Mouse (Mus musculus) kidney, postnatal 10 days (tissue): ENCODE measurements around the gene Napb.
"Not testable (repeated sequence)": the region's sequence is repeated elsewhere in the genome, so short reads cannot be mapped to it uniquely, and the experiment has no call there.

Experiments used
- DNase-seq: peaks from one replicate; pipeline ENCODE4 v3.0.0; 2021; ENCODE audit warnings: mixed read lengths

The Napb gene

DNA sequence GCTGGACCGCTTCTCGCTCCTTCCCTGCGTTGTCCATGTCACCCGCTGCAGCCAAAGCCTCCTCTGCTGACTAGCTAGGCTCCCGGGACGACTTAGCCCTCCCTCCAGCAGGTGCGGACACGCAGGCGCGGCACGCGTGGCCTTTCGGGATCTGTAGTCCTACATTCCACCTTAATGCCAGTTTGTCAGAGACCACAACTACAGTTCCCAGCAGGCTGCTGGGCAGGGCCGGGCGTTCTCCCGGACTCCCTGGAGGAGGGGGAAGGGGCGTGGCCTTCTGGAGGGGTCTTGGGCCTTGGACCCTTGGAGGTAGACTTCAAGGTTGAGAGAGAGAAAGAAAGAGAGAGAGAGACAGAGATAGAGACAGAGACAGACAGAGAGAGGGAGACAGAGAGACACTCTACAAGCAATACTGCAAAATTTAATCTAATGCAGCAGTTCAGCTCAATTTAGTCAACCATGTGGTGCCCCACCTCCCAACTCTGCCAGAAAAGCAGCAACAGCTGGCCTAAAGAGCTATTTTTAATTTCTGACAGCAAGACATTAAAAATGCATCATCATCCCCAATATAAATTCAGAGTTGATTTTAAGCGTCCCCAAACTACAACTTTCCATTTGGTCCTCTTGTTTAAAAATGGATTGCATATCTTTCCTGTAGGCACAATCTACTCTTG lies at the start of gene Napb:
TSS of gene Napb (minus strand) at position 141 of the 674 bp plus-strand sequence.
- peak; percentile 95 for DNase-seq

DNA sequence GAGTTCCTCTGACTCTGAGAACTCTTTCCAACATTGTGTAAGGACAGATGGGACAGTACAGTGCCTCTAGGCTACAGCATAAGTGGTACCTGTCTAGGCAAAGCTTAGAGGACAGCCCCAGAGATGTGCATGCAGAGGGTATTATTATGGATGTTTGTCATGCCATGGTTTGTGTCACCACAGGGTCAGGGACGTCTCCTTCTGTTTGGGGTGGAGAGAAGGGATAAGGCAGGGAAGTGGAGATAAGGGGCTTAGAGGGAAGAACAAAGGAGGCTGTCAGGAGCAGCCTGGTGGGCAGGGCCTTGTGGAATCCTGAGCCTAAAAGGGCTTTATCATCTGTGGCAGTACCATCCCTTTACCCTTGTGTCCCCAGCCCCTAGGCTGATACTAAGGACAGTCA lies 49.4 kb upstream of the Napb start, which contains the start of gene 8030411F24Rik:
TSS of gene 8030411F24Rik (plus strand) at position 301 of the 400 bp plus-strand sequence.
- DNase-seq, result no peak

DNA sequence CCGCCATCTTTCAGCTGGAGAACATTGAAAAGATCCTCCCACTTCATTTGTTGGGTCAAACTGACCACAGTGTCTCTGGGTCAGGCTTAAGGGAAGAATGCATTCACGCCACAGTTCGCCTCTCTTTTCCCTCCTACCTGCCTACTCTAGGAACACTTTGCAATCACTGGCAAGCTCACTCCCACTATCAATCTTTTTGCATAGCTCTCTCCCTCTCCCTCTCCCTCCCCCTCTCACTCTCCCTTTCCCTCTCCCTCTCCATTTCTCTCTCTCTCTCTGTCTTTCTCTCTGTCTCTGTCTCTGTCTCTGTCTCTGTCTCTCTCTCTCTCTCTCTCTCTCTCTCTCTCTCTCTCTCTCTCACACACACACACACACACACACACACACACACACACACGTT lies 39.1 kb upstream of the Napb start, which contains the start of gene Cst11:
TSS of gene Cst11 (minus strand) at position 101 of the 400 bp plus-strand sequence.
- not testable (repeated sequence) for DNase-seq

DNA sequence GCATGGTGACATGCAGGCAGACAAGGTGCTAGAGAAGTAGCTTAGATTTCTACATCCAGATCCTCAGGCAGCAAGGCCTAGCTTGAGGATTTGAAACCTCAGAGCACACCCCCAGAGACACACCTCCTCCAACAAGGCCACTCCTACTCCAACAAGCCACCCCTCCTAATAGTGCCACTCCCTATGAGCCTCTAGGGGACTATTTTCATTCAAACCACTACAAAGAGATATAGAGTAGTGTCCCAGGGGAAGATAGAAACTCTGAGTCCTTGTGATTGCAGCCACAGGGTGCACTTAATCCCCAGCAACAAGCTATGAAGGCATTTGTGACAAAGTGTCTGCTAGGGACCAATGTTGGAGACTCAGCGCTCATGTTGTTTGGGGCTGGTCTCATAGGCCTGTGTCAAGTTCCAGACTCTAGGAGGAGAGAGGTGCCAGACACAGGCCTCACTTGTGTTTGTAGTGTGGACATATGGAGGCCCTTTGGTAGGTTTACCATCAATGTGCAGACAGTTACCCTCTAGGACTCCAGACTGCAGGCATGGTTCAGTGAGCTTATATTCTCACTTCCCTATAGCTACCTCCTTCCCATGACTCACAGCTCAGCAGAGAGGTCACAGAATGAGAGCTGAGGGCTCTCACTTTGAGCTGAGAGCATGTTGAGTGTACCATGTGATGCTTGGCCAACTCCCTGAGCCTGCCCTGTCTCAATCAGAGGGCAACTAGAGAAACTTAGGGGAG lies 31.6 kb upstream of the Napb start:
- DNase-seq, result no peak

DNA sequence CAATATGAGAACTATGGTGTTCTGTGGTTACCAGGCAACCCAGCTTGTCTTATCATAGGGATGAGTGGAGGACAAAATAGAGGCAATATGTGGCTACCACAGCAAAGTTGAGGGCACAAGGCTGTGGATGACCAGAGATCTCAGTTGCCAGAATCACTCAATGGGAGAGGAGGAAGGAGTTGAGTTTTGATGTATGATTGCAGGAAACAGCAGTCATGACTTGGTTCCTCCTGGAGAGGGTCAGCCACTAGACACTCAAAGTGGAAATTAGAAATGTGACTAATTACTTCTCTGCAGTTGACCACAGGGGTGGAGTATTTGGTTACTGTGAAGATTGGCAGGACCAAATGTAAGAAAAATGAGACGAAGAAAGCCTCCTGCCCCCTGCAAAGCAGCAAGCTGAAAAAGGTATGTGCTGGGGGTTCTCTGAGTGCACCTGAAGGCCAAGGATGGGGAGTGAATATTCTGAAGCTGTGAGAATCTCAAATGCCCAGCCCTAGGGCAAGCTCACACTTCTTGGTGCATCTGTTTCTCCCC lies 22.1 kb upstream of the Napb start:
- DNase-seq, result no peak

DNA sequence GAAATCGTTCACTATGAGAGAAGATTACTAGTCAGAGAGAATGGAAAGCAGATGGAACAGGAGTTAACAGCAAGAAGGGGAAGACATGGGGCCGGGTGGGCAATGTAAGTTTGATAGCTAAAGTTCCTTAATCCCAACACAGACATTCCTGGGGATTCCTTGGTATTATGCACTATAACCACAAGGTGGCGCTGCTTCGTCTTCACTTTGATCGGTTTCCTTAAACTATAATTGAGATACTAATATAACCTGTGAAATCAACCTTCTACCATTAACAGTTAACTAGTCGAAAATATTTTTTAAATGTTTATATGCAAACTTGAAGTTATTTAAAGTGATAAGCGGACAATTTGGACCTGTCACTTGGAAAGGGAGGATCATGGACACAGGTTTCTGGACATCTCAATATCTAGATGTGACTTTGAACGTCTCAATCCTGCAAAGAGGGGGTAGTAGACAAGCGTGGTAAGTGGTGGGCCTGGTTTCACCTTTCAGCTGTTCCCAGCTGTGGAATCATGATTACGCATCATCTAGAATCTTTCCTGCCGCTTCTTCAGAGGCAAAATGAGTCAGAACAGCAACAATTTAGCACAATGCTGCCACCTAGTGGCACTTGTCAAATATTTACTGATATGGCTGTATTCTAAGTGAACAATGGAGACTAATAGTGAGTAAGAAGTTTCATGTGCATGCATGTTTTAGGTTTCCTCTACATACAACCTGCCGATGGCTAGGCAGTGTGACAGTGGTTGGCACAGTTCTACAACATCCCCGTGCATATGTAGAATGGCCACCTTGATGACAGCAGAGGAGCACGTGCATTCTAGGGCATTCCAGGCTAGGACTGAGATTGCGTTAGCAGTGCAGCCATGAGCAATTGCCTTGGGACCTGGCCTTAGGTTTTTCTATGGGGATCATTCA lies 19.9 kb upstream of the Napb start:
- DNase-seq, result peak; percentile 82

DNA sequence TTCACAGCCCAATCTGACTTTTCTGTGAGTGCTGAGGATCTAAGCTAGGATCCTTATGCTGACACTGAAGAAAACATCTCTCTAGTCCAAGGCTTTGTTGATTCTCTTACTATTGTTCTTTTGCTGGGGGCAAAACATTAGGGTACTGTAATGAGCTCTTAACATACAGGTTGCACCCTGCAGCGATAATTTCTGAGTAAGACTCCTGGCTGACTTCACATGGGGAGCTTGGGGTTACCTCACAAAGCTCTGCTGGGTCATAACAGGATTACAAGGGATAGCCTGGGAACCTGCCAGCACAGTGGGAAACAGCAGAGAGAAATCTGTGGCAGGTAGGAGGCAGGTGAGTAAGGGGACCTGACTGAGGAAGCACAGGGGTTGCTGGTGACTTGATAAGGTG lies 17.8 kb upstream of the Napb start, which contains the start of gene Cstl1:
TSS of gene Cstl1 (plus strand) at position 301 of the 400 bp plus-strand sequence.
- DNase-seq, result no peak

DNA sequence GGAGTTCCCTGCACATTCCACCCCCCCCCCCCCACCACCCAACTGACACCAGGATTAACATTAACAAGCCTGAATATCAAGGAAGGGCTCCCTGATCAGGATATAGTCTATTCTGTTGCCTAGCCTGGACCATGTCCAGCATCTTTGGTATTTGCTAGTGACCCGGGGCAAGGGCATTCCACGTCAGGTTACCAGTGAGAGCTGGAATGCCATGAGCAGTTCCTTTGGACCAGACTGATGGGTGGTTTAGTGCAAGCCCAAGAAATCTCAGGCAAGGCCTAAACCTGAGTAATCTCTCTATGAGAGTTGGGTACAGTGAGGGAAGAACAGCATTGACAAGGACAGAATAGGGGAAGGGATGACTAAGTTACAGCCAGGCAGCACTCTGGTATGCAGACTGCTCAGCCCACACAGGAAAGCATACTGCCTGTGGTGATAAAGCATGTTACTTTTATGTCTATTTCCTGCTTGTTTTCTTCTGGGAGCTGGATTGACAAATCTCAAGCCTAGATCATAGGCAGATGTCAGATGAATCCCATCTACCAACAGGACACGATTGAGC lies 11.7 kb upstream of the Napb start:
- no peak for DNase-seq

DNA sequence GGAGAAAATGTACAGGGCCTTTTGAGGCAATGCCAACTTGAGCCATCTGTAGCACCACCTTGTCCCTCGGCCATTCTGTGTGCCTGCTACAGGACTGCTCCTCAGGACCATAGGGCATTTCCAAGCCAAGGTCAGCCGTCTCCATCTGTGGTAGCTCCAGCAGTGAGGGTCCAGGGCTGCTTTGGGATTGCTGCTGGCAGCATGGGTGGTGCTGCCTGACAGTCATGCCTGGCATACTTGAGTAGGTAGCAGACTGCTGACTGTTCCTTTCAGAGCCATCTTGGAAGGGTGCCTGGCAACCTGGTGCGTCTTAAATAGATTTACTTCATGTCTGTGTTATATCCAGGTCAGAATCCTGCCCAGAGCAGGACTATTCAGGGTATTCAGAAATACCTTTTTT lies 10.7 kb upstream of the Napb start:
- peak; percentile 12 for DNase-seq

DNA sequence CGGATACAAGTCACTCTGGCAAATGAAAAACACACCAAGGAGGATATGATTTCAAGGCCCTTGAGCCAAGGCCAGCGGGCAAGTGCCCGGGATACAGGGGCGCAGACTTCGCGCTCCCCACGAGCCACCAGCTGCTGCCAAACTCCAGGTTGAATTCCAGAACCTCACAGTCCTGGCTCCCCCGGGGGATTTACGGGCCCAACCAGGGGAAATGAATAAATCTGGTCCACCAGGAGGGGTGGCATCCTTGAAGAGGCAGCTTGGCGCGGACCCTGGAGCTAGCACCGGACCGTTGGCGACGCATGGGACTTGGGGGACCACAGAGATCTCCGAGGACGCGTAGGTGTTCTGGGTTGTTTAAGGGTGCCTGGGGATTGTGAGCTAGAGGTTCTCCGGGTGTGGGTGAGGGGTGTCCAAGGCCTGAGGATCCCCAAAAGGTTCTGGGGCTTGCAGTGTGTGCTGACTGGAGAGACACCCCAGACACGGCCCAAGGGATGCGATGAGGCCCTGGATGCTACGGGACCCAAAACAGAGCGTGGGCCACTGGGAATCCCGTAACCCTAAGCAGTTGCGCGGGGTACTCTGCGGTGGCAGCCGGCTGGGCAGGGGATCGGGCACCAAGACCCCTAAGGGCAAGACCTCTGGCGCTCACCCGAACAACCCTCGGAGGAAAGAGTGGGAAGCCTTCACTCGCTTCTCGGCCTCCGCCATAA lies 497 bp downstream of the Napb start:
- peak; percentile 19 for DNase-seq

DNA sequence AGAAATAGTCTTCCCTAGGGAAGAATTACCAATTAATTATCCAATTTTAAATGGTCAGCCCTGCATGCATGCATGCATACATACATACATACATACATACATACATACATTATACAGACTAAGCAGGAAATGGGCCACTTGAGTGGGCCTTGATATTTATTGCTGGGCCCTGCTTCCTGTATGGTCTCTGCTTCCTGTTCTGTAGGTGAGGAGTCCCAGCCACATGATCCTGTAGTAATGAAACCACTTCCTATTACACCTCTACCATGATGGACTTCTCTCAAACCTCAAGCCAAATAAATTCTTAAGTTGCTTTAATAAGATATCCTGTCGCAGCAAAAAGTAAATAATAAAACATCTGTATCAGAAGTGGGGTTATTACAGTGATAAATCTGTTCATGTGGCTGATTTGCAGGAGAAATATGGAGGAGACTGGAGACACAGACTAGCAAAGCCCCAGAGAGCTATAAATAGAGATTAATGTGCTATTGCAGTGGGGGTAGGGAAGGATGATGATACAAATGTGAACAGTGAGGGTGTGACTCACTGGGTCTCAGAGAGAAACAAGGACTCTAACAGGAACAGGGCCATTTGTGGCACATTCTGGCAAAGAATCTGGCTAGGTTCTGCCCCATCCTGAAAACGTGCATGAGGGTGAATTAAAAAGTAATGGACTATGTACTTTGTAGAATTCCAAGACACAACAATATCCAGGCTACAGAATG lies 12.8 kb downstream of the Napb start:
- DNase-seq, result no peak

DNA sequence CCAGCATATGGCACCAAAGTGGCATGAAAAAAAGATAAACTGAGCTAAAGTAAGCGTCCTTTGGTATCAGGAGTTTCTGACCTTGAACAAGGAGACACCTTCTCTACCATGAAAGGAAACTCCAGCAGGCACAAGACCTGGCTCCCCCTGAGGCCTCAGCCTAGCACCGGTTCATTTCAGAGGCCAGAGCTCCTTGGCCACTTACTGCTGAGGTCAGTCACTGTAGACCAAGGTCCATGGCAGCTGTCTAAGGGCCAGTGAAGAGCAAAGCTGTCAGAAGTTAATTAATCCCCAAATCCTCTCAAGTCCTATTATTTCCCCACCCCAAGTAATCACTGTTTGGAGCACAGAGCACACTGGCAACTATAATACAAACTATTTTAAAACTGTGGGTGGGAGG lies 15.2 kb downstream of the Napb start:
- DNase-seq, result peak; percentile 11

DNA sequence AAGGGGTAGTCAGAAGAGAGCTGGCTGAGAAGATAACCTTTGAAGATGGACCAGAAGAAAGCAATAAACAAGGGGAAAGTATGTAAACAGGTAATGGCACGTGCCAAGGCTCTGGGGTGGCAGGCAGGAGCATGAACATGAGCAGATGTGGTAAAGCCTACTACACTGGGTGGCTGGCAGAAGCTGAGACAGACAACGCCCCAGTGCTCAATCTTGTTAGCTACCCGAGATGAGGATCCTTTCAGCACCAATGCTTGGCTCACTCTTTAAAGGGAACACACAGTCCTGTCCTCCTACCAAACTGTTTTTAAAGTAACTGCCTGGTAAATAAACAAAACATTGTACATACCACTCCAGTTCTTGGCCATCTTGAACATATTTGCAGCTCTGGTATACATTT lies 19.9 kb downstream of the Napb start:
- DNase-seq, result no peak

DNA sequence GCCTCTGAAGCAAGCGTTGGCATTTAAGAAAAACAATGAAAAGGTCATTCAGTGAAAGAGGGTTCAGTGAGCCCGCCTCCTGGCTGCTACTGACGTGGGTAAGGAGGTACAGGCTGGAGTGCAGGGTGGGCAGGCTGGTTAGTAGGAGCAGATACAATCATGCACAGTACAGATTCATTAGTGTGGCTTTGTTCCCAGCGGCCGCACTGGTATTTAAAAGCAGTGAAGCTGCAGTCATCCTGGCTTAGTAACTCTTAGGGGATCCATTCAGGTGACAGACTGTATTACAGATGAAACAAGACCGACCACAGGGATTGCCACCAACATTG lies 25.1 kb downstream of the Napb start:
- DNase-seq, result no peak

DNA sequence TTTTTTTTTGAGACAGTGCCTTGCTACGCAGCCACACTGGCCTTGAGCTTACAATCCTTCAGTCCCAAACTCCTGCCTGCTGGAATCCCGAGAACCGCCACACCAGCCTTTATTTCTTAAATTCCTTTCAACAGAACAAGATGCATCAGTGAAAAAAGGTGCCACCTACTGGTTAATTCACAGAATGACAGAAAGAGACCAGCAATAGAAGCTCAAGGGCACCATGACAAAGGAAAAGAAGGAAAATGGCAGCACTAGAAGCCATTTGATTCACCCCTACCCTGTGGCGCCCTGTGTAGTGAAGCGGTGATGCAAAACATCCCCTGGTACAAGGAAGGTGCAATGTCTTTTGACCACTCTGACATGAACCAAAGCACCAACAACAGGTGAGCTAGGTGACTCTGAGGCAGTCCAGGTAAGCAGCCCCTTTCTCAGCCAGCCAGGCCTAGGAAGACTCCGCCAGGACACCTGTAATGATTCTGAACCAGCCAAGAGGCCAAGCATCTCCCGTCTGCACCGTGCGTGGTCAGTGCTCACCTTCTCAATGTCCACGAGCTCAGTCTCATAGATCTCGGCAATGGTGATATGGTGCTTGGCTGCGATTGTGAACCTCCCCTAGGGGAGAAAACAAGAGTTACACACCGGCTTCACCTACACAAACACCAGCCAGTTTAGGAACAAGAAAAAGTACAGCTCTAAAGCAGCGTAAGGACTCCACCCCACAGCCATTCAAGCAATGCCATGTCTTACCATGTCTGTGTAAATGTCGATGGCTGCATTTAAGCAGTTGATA lies 25.7 kb downstream of the Napb start:
- DNase-seq, result no peak

DNA sequence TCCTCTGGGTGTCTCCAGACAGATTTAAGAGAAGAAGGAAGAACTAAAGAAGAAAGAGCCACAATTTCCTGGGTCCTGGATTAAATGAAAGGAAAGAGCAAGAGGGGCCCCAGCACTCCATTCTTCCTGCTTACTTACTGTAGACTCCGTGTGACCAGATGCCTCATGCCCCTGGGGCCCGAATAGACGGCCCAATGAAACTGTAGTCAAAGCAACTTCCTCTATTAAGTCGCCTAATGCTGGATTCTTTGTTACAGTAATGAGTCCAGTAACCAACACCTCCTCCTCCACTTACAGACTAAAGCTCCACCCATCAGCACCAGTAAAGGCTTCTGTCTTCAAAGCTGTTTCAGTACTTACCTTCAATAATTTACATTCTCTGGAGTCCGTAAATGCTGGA lies 33.7 kb downstream of the Napb start:
- no peak for DNase-seq

DNA sequence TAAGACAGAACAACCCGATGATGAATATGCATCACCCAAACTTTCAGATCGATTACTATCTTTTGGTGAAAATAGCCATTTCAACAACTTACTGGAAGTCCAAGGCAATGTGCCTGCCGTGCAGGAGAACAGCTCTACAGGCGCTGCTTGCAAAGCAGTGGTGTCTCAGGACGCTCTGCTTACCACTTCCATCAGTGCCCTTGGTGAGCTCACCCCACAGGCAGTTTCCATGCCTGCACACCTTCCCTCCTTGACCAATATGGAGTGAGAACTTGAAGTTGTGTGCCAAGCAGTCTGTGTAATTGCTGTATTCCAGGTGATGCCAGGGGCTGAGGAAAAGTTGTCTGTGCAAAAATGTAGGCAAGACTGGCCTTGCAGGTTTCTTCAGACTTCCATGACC lies 41.5 kb downstream of the Napb start:
- DNase-seq, result no peak

DNA sequence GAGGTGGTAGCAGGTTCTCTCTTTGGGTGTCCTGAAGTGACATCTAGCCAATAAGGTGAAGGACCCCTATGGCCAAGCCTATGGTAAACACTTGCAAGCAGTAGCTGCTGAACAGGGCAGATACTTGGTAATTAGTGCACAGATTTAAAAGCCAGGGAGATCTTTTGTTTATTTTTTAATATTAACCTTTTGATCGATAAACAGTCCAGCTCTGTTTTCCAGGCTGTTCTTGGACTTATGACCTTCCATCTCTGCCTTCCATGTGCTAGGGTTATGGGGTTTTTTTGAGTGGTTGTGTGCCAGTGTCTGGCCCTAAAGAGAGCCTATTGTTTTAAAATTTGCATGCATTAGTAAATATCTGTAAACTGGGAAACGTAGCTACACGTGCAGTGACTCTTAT lies 42.0 kb downstream of the Napb start:
- DNase-seq, result no peak

DNA sequence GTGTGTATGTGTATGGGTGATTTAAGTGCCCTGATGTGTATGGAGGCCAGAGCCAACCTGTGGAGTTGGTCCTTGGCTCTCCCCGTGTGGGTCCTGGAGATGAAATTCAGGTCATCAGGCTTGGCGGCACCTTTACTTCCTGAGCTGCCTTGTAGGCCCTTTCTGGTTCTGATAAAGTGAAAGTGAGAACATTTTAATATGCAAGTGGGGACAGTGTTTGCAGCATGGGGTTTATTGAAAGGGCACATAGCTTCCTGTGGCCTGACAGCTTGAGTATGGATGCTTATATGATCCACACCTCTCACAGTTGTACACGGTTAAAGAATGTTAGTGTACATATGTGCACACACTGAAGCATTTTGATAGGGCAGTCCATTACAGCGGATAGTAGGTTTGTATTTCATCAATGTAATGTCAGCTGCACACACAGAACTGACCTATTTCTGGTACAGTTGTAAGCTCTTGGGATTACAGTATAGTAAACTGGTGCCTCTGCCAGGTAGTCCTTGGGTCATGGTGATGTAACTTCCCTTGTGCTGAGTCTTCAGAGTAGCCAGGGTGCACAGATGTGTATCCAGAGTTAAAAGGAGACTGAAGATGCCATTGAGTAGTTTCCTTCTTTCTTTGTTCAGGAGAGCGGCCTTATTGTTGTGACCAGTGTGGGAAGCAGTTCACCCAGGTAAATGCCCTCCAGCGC lies 42.7 kb downstream of the Napb start:
- DNase-seq, result no peak

DNA sequence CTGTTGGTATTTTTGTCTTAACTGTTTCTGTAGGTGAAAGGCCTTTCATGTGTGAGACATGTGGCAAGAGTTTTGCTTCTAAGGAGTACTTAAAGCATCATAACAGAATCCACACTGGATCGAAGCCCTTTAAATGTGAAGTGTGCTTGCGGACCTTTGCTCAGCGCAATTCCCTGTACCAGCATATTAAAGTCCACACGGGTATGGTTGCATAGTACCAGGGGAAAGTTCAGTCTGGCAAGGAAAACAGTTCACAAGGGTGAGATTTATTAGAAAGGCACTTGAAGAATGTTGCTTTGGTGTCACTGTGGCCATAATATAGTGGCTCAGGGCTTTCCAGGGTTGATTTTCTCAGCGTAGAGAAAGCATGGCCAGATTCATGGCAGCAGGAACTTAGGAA lies 44.3 kb downstream of the Napb start:
- DNase-seq, result no peak
